Mouse (Mus musculus) stomach, embryonic 16.5 days (tissue): ENCODE data around the gene Mboat1. TPM values are rescaled to one million over a fixed set of nuclear protein-coding genes. Genes with fewer than 3 reads are reported as not detected.

Experiments used
- ATAC-seq: fragments of 200-750 bp; cut with Nextera tagmentation; 2 replicates; pipeline ENCODE4 v1.8.0; 2017; ENCODE audit warnings: moderate number of reproducible peaks, moderate TSS enrichment; ENCODE audit not compliant: insufficient read depth, low FRiP score
- H3K27ac ChIP-seq: fragments of 300-500 bp; sonication (generic); 2 replicates; pipeline ENCODE4 v1.5.1; 2014; ENCODE audit warnings: low read length
- H3K27me3 ChIP-seq: fragments of 300-500 bp; sonication (generic); 2 replicates; pipeline ENCODE4 v1.6.1; 2014; ENCODE audit warnings: low read length, control low read depth, mixed read lengths; ENCODE audit not compliant: control insufficient read depth, insufficient read depth
- H3K36me3 ChIP-seq: fragments of 300-500 bp; sonication (generic); 2 replicates; pipeline ENCODE4 v1.6.1; 2014; ENCODE audit warnings: low read length; ENCODE audit not compliant: control insufficient read depth, insufficient read depth
- H3K4me1 ChIP-seq: fragments of 300-500 bp; sonication (generic); 2 replicates; pipeline ENCODE4 v1.6.1; 2014; ENCODE audit warnings: low read length, control low read depth, mixed read lengths; ENCODE audit not compliant: control insufficient read depth, insufficient read depth
- H3K4me2 ChIP-seq: fragments of 300-500 bp; sonication (generic); 2 replicates; pipeline ENCODE4 v1.6.1; 2014; ENCODE audit warnings: low read depth, low read length, mixed read lengths
- H3K4me3 ChIP-seq: fragments of 300-500 bp; sonication (generic); replicated peaks from 2 replicates; pipeline ENCODE4 v1.5.1; 2014; ENCODE audit warnings: mild to moderate bottlenecking, low read length
- H3K9ac ChIP-seq: fragments of 300-500 bp; sonication (generic); 2 replicates; pipeline ENCODE4 v1.6.1; 2014; ENCODE audit warnings: low read length
- H3K9me3 ChIP-seq: fragments of 300-500 bp; sonication (generic); replicated peaks from 2 replicates; pipeline ENCODE4 v1.6.1; 2016; ENCODE audit warnings: low read length, control low read depth; ENCODE audit not compliant: control insufficient read depth
- WGBS: fragments of 180-500 bp; shearing (Covaris S2); extraction: QIAGEN DNeasy Blood & Tissue Kit; methylation state at CpG from one replicate; pipeline ENCODE4 v1.1.7; 2014; 5-methylcytosine and 5-hydroxymethylcytosine counted together
- polyA plus RNA-seq: library from polyadenylated mRNA; unstranded; fragments of >200 nt; fragmentation: Nextera tagmentation; extraction: Ambion mirVana; gene quantifications from 2 replicates; pipeline ENCODE4 v1.2.1, GENCODE M21; 2015

The Mboat1 gene
- 68.9 and 91.5 TPM in 2 replicates for polyA plus RNA-seq

DNA sequence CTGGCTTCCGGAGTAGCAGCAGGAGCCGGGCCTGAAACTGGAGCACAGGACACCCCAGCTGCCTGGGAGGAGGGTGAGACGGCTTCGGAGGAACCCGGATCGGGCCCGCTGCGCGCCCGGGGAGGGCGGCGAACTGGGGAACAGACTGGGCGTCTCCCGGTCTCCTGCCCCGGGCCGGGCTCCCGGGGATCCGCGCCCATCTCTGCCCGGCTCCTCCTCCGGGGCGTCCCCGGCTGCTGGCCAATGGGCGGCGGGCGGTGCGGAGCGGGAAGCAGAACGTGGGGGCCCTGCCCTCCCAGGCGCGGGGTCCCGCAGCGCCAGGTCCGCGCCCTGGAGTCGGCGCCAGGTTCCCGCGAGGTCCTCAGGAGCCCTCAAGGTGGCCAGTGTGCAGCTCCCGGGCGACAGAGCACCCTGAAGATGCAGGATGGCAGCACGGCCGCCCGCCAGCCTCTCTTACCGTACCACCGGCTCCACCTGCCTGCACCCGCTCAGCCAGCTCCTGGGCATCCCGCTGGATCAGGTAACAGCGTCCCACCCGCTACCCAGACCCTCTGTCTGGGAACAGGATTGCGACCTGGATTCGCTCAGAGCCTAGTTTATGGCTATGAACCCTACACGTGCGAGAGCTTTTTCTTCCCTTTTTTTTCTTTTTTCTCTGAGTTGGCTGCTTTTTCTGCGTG, at the start of gene Mboat1:
Gene Mboat1, plus strand, starts transcription at position 247 of the 680 bp plus-strand sequence.
- Histone ChIP-seq H3K9me3 (no peaks in the 10 kb centered on the region), H3K4me1 (peaks cover 5% of the 10 kb centered on the region; the same call in 1 of the 2 replicates), H3K27me3 (no peaks in the 10 kb centered on the region), H3K4me2 (peak within 1 kb of the TSS; percentile 85), H3K27ac (peak within 1 kb of the TSS; percentile 83), H3K4me3 (peak within 1 kb of the TSS; percentile 76), H3K36me3 (no peaks in the 10 kb centered on the region), H3K9ac (peak within 1 kb of the TSS; percentile 84)
- under 1% methylated on average over 54 of the region's 55 CpGs for WGBS
- peak; percentile 94 for ATAC-seq

DNA sequence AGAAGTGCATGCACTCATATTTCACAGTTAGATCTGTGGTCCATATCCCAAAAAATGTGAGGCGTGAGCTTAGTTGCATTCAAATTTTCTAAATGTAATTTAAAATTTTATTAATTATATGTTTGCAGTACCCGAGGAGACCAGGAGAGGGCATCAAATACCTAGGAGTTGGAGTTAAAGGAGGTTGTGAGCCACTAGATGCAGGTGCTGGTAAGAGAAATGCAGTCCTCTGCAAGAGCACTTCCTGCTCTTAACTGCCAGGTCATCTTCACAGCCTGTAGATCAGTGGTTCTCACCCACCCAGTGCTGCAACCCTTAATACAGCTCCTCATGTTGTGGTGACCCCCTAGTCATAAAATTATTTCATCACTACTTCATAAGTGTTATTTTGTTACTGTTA, 43.2 kb upstream of the Mboat1 start:
- 41% methylated on average over 2 of the region's 2 CpGs for WGBS
- no peak for ATAC-seq
- Histone ChIP-seq H3K27me3 (no peaks in the 10 kb centered on the region), H3K4me3 (no peak overlapping the region), H3K36me3 (no peaks in the 10 kb centered on the region), H3K4me1 (0 out of 2 replicates have a peak, but pooled peaks cover 7% of the 10 kb centered on the region), H3K4me2 (no peak overlapping the region), H3K9me3 (no peaks in the 10 kb centered on the region), H3K9ac (no peak overlapping the region), H3K27ac (no peak overlapping the region)

DNA sequence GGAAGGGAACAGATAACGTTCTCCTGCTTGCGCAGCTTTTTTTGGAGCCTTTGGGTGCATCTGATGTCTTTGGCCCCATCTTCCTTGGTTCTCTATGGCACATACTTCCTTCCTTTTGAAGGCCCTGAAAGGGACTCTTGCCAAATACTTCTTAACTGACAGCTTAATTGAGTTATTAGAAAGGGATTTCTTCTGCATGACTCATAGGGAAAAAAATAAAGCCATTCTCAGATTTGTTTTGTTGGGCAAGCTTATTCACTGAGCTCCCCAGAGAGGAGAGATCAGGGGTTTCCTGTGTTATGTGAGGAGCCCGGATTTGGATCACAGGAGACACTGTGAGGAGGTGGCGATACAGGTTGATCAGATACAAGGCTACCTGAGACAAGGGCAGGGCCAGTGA, 40.4 kb upstream of the Mboat1 start:
- H3K27me3 ChIP-seq, result no peaks in the 10 kb centered on the region
- no peak for ATAC-seq
- no peak overlapping the region for H3K4me2 ChIP-seq
- no peak overlapping the region for H3K27ac ChIP-seq
- H3K4me3 ChIP-seq, result no peak overlapping the region
- 61% methylated on average over 4 of the region's 4 CpGs for WGBS
- 0 out of 2 replicates have a peak, but pooled peaks cover 7% of the 10 kb centered on the region for H3K4me1 ChIP-seq
- H3K9ac ChIP-seq, result no peak overlapping the region
- no peaks in the 10 kb centered on the region for H3K9me3 ChIP-seq
- H3K36me3 ChIP-seq, result no peaks in the 10 kb centered on the region

DNA sequence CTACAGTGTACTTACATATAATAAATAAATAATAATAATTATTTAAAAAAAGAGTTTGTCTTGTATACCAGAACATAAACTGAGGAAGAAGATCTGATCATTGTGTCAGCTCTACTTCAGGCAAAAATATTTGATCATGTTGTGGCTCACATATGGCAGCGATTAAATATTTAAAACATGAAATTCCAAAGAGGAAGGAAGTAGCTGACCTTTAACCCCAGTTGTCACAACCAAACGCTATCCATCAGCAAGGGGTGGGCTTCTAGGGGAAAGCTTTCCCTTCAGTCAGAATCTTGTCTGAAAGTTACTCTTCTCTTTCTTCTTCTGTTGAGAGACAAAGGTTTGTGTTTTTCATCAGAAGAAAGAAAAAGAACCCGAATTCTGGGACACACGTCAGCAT, 39.8 kb upstream of the Mboat1 start:
- H3K9me3 ChIP-seq, result no peaks in the 10 kb centered on the region
- no peak overlapping the region for H3K27ac ChIP-seq
- H3K4me1 ChIP-seq, result 0 out of 2 replicates have a peak, but pooled peaks cover 7% of the 10 kb centered on the region
- no peak overlapping the region for H3K4me3 ChIP-seq
- H3K36me3 ChIP-seq, result no peaks in the 10 kb centered on the region
- no peak overlapping the region for H3K9ac ChIP-seq
- no peaks in the 10 kb centered on the region for H3K27me3 ChIP-seq
- ATAC-seq, result no peak
- WGBS, result 49% methylated on average over 4 of the region's 4 CpGs
- H3K4me2 ChIP-seq, result no peak overlapping the region

DNA sequence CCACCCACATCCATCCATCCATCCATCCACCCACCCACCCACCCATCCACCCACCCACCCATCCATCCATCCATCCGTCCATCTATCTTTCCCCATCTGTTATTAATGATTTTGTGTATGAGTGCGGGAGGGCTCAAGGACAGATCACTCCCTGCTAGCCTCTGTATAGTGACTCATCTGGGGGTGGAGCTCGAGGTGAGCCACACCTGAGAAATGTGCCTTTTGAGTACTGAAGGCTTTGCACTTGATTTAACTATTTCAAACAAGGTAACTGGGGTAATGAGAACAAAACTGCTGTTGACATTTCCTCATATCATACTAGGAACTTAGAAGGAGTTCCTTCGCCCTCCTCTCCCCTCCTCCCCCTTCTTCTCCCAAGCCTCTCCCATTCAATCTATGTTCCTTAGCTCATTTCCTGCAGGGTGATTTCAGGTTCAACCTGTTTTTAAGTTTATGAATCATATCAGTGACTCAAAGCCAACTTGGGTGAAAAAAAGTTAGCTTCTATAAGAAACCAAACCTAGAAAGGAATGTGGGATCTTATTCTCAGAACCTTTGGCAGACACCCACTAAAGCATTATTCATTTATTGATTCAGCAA, 27.2 kb upstream of the Mboat1 start:
- ATAC-seq, result peak; percentile 94
- no peaks in the 10 kb centered on the region for H3K9me3 ChIP-seq
- peak overlapping the region; percentile 60; the same call in 1 of the 2 replicates for H3K27ac ChIP-seq

GRCm38 (mm10) chr13:30115792-30116191, 20.5 kb upstream of the Mboat1 start:
- H3K27me3 ChIP-seq, result no peaks in the 10 kb centered on the region
- WGBS, result 81% methylated on average over 5 of the region's 5 CpGs

More for the DNA sequence above, 27.2 kb upstream of the Mboat1 start:
- no peak overlapping the region for H3K4me3 ChIP-seq
- no peak overlapping the region for H3K4me2 ChIP-seq
- no peaks in the 10 kb centered on the region for H3K27me3 ChIP-seq
- WGBS, result 59% methylated on average over 4 of the region's 4 CpGs
- no peaks in the 10 kb centered on the region for H3K4me1 ChIP-seq
- no peaks in the 10 kb centered on the region for H3K36me3 ChIP-seq
- no peak overlapping the region for H3K9ac ChIP-seq

GRCm38 (mm10) chr13:30136923-30137629, 787 bp downstream of the Mboat1 start:
- H3K4me2 ChIP-seq, result peak overlapping the region; percentile 85
- H3K4me1 ChIP-seq, result peaks cover 5% of the 10 kb centered on the region; the same call in 1 of the 2 replicates
- no peaks in the 10 kb centered on the region for H3K27me3 ChIP-seq
- peak overlapping the region; percentile 76 for H3K4me3 ChIP-seq
- ATAC-seq, result no peak
- H3K9ac ChIP-seq, result peak overlapping the region; percentile 84
- no peaks in the 10 kb centered on the region for H3K9me3 ChIP-seq
- no peaks in the 10 kb centered on the region for H3K36me3 ChIP-seq
- H3K27ac ChIP-seq, result peak overlapping the region; percentile 83
- WGBS, result 27% methylated on average over 13 of the region's 13 CpGs

More at GRCm38 (mm10) chr13:30115792-30116191, 20.5 kb upstream of the Mboat1 start:
- H3K4me2 ChIP-seq, result no peak overlapping the region
- no peak overlapping the region for H3K4me3 ChIP-seq
- no peaks in the 10 kb centered on the region for H3K4me1 ChIP-seq
- ATAC-seq, result no peak
- no peaks in the 10 kb centered on the region for H3K36me3 ChIP-seq
- H3K9ac ChIP-seq, result no peak overlapping the region
- H3K9me3 ChIP-seq, result no peaks in the 10 kb centered on the region
- no peak overlapping the region for H3K27ac ChIP-seq

GRCm38 (mm10) chr13:30137951-30138350, 1.7 kb downstream of the Mboat1 start:
- Histone ChIP-seq H3K27me3 (no peaks in the 10 kb centered on the region), H3K4me1 (peaks cover 5% of the 10 kb centered on the region; the same call in 1 of the 2 replicates), H3K9me3 (no peaks in the 10 kb centered on the region), H3K27ac (peak overlapping the region; percentile 83), H3K36me3 (no peaks in the 10 kb centered on the region), H3K4me3 (peak overlapping the region; percentile 76), H3K9ac (peak overlapping the region; percentile 84), H3K4me2 (peak overlapping the region; percentile 85)
- no peak for ATAC-seq
- 61% methylated on average over 6 of the region's 6 CpGs for WGBS

GRCm38 (mm10) chr13:30140149-30140548, 3.9 kb downstream of the Mboat1 start:
- Histone ChIP-seq H3K4me3 (no peak overlapping the region), H3K4me2 (no peak overlapping the region), H3K27ac (peak overlapping the region; percentile 16; the same call in 1 of the 2 replicates), H3K4me1 (peaks cover 5% of the 10 kb centered on the region; the same call in 1 of the 2 replicates), H3K27me3 (no peaks in the 10 kb centered on the region), H3K36me3 (no peaks in the 10 kb centered on the region), H3K9me3 (no peaks in the 10 kb centered on the region), H3K9ac (no peak overlapping the region)
- 90% methylated on average over 5 of the region's 5 CpGs for WGBS
- no peak for ATAC-seq
